Mouse (Mus musculus) adrenal gland, adult 2 months (tissue): ENCODE data around the gene Inpp4b. TPM values are rescaled to one million over a fixed set of nuclear protein-coding genes. Genes with fewer than 3 reads are reported as not detected.
"Not testable (repeated sequence)": the region's sequence is repeated elsewhere in the genome, so short reads cannot be mapped to it uniquely, and the experiment has no call there.

Source experiments
- DNase-seq: peaks from one replicate; pipeline ENCODE4 v3.0.0; 2021
- polyA plus RNA-seq: library from polyadenylated mRNA; depleted of rRNA; stranded (reverse); fragments of >200 nt; gene quantifications from 2 replicates; pipeline ENCODE4 v1.2.3, GENCODE M21; 2012
- total RNA-seq, 2 experiments: library from RNA; stranded (reverse); gene quantifications; 2 replicates each; pipeline ENCODE4 v1.2.3; 2021

The Inpp4b gene
- total and polyA plus RNA-seq, 3 experiments: 0.20 to 8.1 (median 6.4) TPM

GRCm38 (mm10) chr8:81779440-81779839, 437.1 kb downstream of the Inpp4b start:
- no peak for DNase-seq

- DNase-seq: no peak
Measured at GRCm38 (mm10) chr8:81780166-81780565, 437.8 kb downstream of the Inpp4b start.

- DNase-seq: no peak
Measured at GRCm38 (mm10) chr8:81780921-81781675, 438.7 kb downstream of the Inpp4b start.

GRCm38 (mm10) chr8:81782781-81783180, 440.4 kb downstream of the Inpp4b start:
- no peak for DNase-seq

GRCm38 (mm10) chr8:81784775-81785174, 442.4 kb downstream of the Inpp4b start:
- no peak for DNase-seq

- no peak for DNase-seq
Measured at GRCm38 (mm10) chr8:81788498-81788897, 446.1 kb downstream of the Inpp4b start.

GRCm38 (mm10) chr8:81792649-81793048, 450.3 kb downstream of the Inpp4b start:
- DNase-seq: no peak

- no peak for DNase-seq
Measured at GRCm38 (mm10) chr8:81798501-81798900, 456.1 kb downstream of the Inpp4b start.

GRCm38 (mm10) chr8:81800792-81801191, 458.4 kb downstream of the Inpp4b start:
- DNase-seq: no peak

GRCm38 (mm10) chr8:81806797-81807196, 464.4 kb downstream of the Inpp4b start:
- peak; percentile 63 for DNase-seq

GRCm38 (mm10) chr8:81807578-81807977, 465.2 kb downstream of the Inpp4b start:
- DNase-seq: no peak

- no peak for DNase-seq
Measured at GRCm38 (mm10) chr8:81808406-81808805, 466.1 kb downstream of the Inpp4b start.

- not testable (repeated sequence) for DNase-seq
Measured at GRCm38 (mm10) chr8:81809414-81809813, 467.1 kb downstream of the Inpp4b start.

- DNase-seq: no peak
Measured at GRCm38 (mm10) chr8:81812051-81812751, 469.8 kb downstream of the Inpp4b start.

- DNase-seq: no peak
Measured at GRCm38 (mm10) chr8:81814742-81815141, 472.4 kb downstream of the Inpp4b start.

GRCm38 (mm10) chr8:81815551-81815950, 473.2 kb downstream of the Inpp4b start:
- DNase-seq: no peak

GRCm38 (mm10) chr8:81823121-81823520, 480.8 kb downstream of the Inpp4b start:
- no peak for DNase-seq

- no peak for DNase-seq
Measured at GRCm38 (mm10) chr8:81824975-81825374, 482.6 kb downstream of the Inpp4b start.

- DNase-seq: no peak
Measured at GRCm38 (mm10) chr8:81826406-81826805, 484.1 kb downstream of the Inpp4b start.

- DNase-seq: no peak
Measured at GRCm38 (mm10) chr8:81827306-81827913, 485.1 kb downstream of the Inpp4b start.

- no peak for DNase-seq
Measured at GRCm38 (mm10) chr8:81831430-81831829, 489.1 kb downstream of the Inpp4b start.

GRCm38 (mm10) chr8:81833852-81834251, 491.5 kb downstream of the Inpp4b start:
- no peak for DNase-seq

- DNase-seq: no peak
Measured at GRCm38 (mm10) chr8:81840512-81840911, 498.2 kb downstream of the Inpp4b start.
